Mouse (Mus musculus) MEL-GATA-1-ER (cell line): ENCODE measurements at regions not wholly inside any gene's neighbourhood (a gene's known extent, or its start where the extent isn't known, plus 50 kb on each side); places are given as distances from the start of the nearest gene placed in this dataset.

Experiments
- DNase-seq: peaks from one replicate; pipeline ENCODE4 v3.0.0-alpha.2; 2012; ENCODE audit warnings: low read depth; ENCODE audit errors: extremely low read depth

GRCm38 (mm10) chr14:25120506-25120905 lies 338.5 kb upstream of the Zmiz1 start:
- DNase-seq, result no peak

DNA sequence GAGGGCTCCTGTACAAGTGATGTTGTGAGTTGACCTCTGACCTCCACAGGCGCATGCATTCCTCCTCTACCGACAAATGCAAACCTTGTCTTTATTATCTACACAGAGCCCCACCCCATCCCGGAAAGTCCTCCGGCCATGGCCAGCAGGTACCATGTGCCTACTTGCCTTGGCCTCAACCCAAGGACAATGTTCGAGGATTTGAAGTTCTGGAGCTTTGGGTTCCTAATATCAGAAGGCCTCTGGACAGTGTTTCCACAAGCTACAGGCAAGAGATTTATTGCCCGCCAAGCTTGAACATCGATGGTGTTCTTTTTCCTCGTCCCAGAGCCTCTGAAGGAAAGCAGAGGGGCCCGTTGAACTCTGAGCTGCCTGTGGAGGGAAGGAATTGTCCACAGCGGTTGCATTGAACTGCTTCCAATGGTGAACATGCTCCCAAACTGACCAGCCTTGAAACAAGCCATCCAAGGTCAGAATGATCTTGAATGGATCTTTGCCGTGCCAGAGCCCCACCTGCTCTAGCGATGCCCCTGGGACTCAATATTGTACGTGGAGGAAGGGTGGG lies 335.9 kb upstream of the Zmiz1 start:
- no peak for DNase-seq

- DNase-seq, result no peak
Measured at GRCm38 (mm10) chr14:25123541-25124337, 335.2 kb upstream of the Zmiz1 start.

DNA sequence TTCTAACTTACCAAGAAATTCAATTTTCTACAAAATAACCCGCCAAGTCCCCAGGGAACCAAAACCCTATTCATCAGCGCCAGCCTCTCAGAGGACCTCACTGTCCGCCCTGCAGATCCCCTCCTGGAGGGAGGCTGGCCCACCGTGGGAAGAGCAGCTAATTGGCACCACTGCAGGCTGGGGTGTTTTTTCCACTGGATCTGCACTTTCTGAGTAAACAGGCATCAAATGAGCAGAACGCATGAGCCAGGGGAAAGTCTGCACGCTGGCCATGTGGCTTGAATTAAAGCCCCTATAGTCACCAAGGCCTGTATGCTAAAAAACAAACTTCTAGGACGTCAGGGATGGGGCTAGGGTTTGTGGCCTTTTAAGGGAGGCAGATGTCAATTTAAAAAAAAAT lies 332.4 kb upstream of the Zmiz1 start:
- no peak for DNase-seq

DNA sequence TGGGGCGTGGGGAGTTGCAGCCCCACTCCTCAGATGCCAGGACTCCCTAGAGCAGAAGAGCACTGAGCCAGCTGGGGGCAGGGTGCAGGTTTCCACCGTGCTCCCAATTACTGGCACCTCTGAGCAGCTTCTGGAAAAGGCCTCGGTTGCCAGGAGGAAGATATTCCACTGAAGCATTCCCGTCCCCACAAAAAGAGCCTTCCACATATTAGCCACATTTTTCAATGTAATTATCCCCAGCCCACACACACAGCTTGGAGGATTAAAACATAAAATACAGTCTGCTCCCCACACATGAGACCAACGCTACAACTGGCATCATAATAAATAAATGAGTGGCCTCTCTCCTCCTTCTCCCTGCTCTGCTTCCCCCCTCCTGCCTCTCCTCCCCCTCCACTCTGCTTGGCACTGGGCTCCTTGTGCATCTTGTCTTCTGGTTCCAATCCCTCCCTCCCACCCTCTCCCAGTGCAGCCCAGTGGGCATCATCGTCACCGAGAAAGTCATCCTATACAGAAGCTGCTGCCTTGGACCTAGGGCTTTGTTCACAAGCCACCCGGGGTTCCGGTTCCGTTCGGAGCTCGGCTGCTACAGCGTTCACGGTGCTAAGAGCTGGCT lies 331.3 kb upstream of the Zmiz1 start:
- DNase-seq, result no peak

- no peak for DNase-seq
Measured at GRCm38 (mm10) chr14:25128160-25128547, 330.8 kb upstream of the Zmiz1 start.

GRCm38 (mm10) chr14:25135371-25135770 lies 323.6 kb upstream of the Zmiz1 start:
- DNase-seq, result no peak

- DNase-seq, result no peak
Measured at GRCm38 (mm10) chr14:25137312-25137711, 321.7 kb upstream of the Zmiz1 start.

DNA sequence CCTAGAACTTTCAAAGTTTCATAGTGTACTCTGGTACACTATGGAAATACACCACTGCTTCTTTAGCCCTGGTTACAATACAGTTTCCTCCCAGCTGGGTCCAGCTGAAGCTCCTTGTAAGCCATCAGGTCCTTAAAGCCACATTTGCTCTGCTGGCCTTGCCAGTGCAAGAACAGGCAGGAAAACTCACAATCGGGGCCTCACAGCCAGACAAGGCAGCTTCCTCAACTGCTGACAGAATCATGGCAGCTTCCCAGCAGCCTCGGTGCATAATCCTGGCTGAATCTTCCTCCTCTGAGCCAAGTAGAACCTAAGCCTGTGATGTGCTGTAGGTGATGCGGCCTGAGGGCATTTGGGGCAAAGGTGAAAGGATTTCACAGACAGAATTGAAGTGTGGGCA lies 320.5 kb upstream of the Zmiz1 start:
- no peak for DNase-seq

DNA sequence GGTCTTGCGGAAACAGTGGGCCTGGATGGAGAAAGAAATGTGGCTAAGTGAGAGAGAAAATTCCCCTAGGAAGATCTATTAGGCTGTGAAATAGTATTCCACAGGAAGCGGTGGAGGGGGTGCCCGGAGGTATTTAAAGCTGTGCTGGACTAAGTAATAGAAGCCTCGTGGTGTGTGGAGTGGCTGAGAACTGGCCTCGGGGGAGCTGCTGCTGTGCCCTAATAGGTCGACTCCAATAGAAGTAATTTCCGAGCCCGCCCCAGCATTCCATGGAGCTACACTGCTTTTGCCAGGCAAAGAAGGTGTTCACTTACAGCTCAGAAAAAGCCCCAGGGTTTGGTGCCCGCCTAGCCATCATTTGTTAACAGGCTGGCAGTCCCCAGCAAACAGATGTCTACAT lies 317.1 kb upstream of the Zmiz1 start:
- no peak for DNase-seq

- no peak for DNase-seq
Measured at GRCm38 (mm10) chr14:25143051-25143450, 315.9 kb upstream of the Zmiz1 start.

DNA sequence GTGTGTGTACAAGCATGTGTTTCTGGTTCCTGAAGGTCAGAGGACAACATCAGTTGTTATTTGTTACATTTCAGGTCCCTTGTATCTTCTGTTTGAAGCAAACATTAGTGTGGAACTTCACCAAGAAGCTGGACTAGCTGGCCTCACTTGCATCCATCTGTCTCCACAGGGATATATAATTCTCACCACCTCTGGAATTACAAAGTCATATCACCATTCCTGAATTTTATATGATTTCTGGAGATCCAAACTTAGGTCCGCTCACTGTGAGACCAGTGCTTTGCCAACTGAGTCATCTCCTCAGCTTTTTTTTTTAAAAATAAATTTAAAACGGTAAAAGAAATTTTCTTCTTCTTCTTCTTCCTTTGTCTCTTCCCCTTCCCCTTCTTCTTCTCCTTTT lies 311.3 kb upstream of the Zmiz1 start:
- DNase-seq, result no peak

- DNase-seq, result no peak
Measured at GRCm38 (mm10) chr14:25150968-25151367, 308.0 kb upstream of the Zmiz1 start.

DNA sequence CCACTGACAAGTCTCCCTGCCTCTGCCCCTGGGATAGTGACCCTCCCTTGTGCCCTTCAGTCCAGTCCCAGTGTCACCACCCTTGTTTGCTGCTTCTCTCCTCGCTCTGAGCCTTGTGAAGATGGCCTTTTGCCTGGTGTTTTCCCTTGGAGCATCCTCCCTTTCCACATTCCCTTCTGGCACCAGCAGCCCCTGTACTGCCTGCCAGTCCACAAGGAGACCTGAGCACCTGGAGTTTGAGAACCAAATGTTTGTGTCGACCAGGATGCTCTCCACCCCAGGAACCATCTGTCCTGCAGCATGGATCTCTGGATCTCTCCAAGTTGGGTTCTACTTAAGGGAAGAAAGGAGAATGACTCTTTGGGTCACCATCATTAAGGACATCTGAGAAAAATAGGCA lies 307.5 kb upstream of the Zmiz1 start:
- DNase-seq, result no peak

DNA sequence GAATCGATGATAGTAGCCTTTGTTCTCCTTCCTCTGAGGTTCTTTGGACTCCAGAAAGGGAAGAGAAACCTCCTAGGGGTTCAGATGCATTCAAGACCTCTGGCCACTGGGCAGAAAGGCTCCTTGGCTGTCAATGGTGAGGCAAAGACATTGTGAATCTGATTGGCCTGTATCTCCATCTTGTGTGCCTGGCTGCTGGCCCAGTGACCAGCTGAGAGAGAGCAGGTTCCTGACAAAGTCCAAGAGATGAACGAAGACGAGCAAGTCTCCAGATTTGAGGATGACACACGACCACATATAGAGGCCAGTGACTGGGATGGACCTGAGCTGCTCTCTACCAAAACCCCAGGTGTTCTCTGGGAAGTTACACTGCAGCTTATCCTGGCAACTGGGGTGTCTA lies 305.4 kb upstream of the Zmiz1 start:
- no peak for DNase-seq

GRCm38 (mm10) chr14:25154180-25154579 lies 304.8 kb upstream of the Zmiz1 start:
- DNase-seq, result no peak

GRCm38 (mm10) chr14:25155008-25155783 lies 303.8 kb upstream of the Zmiz1 start:
- no peak for DNase-seq

DNA sequence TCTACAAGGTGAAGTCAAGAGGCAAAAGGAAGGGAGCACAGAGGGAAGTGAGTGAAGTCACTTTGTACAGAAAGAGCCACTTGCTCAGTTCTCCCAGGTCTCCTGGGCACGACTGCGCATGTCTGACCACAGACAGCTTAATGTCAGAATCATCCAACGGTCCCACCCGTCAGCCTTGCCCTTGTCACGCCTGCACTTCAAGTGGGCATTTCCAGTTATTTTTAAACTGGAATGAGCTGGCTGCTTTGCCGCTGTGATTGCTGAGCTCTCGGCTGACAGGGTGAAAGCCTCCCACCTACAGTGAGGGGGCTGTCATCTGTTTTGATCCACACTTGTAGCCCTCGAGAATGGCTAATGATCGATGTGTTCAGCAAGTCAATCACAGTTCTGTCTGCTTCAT lies 302.8 kb upstream of the Zmiz1 start:
- no peak for DNase-seq

DNA sequence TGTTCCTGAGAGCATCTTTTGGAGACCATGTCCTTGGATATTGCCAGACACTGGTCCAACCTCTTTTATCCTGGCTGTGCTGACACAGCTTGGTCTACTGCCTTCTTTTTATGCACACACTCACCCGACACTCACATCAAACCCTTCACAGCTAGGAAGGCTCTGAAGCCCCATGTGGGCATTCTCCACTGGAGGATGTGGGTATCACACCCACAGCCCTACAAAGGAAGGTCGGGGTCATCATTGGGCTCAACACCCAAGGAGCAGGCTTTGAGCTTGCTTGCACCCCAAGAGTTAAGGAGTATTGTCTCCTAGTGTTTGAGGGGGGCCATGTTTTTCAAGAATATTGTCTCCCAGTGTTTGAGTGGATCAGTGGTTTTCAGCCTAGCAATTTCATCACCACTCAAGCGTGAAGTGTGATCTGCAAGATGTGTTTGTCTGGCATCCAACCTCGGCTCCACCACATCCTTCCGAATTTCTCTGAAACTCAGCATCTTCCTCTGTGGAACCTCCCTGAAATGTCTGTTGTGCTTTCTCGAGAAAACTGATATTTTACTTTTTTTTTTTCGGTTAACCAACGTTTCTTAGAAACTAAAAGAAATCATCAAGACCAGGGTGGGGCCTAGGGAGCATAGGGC lies 297.2 kb upstream of the Zmiz1 start:
- DNase-seq, result no peak

DNA sequence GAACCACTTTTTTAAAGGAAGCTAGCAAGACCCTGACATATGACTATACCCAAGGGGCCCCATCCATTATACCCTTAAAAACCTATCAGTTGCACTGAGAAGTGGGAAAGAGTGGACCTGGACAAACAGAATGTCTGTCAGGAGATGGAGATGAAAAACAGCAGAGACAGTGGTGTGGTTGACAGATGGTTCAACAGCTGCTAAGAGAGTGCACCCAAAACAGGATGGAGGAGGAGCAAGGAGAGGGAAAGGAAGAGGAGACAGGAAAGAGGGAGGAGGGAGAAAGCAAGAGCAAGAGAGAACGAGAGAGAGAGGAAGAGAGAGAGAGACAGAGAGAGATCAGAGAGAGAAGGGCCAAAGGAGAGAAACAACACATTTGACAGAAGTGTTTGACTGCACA lies 292.8 kb upstream of the Zmiz1 start:
- no peak for DNase-seq

GRCm38 (mm10) chr14:25167604-25168003 lies 291.4 kb upstream of the Zmiz1 start:
- DNase-seq, result no peak

GRCm38 (mm10) chr14:25168310-25168709 lies 290.7 kb upstream of the Zmiz1 start:
- DNase-seq, result no peak
